Mouse (Mus musculus): ENCODE data around the gene Ccdc113. TPM values are rescaled to one million over a fixed set of nuclear protein-coding genes. Genes with fewer than 3 reads are reported as not detected.

The Ccdc113 gene
- polyA plus RNA-seq, 1 experiment, result not detected

- no peak overlapping the region for H3K27ac ChIP-seq (ENCODE audit: insufficient read depth, low read length)
- H3K27me3 ChIP-seq (ENCODE audit: control insufficient read depth, insufficient read depth, low read length), result no peaks in the 10 kb centered on the region
- H3K36me3 ChIP-seq (ENCODE audit: control insufficient read depth, insufficient read depth, low read length), result no peaks in the 10 kb centered on the region
- 78% methylated on average over 16 of the region's 16 CpGs for WGBS
- no peak for DNase-seq (ENCODE audit: low read depth in 1 of 2, low spot score in 2 of 2)
- no peaks in the 10 kb centered on the region for H3K4me1 ChIP-seq (ENCODE audit: control insufficient read depth, insufficient read depth, insufficient read length)
- TF ChIP-seq CTCF (IDR thresholded peaks at IDR 0.05; ENCODE audit: extremely low read depth, insufficient read depth, insufficient read length, insufficient replicate concordance) (no peak), POLR2A (IDR thresholded peaks at IDR 0.05; ENCODE audit: low read depth, low read length) (no peak)
- H3K4me3 ChIP-seq (ENCODE audit: extremely low read depth, insufficient read depth, insufficient read length), result no peak overlapping the region
Observed at GRCm38 (mm10) chr8:95549871-95550829, 16.3 kb downstream of the Ccdc113 start.

DNA sequence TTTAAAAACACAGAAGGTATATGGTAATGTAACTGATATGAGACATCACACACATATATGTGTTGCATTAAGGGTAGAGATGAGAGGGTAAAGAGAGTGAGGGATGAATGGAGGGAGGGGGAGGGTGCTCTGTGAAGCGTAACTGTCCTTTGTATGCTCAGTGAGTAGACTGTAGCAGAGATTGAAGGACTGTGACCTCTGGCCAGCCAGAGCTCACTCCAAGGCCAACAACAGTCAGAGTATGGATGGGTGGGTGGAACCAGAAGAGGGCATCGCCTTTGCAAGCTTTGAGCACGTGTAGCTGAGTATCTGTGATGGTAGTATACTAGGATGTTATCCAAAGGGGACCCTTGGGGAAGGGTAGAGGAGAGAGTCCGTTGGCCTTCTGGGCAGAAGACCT is 17.7 kb downstream of the Ccdc113 start:
- no peaks in the 10 kb centered on the region for H3K36me3 ChIP-seq (ENCODE audit: control insufficient read depth, insufficient read depth, low read length)
- no peak for TF ChIP-seq POLR2A (IDR thresholded peaks at IDR 0.05; ENCODE audit: low read depth, low read length)
- H3K27me3 ChIP-seq (ENCODE audit: control insufficient read depth, insufficient read depth, low read length), result no peaks in the 10 kb centered on the region
- H3K4me1 ChIP-seq (ENCODE audit: control insufficient read depth, insufficient read depth, insufficient read length), result no peaks in the 10 kb centered on the region
- WGBS, result 86% methylated on average over 4 of the region's 4 CpGs
- DNase-seq (ENCODE audit: low read depth in 1 of 2, low spot score in 2 of 2), result no peak
- H3K4me3 ChIP-seq (ENCODE audit: extremely low read depth, insufficient read depth, insufficient read length), result no peak overlapping the region
- H3K27ac ChIP-seq (ENCODE audit: insufficient read depth, low read length), result no peak overlapping the region

DNA sequence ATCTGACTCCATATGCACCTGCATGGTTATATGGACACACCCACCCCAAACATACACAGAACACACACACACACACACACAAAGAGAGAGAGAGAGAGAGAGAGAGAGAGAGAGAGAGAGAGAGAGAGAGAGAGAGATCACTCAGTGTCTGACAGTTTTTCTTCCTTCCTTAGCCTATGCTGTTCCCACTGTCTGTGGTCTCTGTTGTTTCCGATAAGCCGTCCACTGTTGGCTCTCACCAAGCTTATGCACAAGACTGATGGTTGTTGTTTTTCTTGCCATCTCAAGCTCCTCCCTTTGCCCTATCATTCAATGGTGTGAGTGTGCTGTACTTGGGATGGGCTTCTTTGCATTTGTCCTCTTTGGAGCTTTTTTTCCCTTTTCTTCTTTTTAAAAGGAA is 22.1 kb downstream of the Ccdc113 start:
- TF ChIP-seq CTCF (IDR thresholded peaks at IDR 0.05; ENCODE audit: extremely low read depth, insufficient read depth, insufficient read length, insufficient replicate concordance) (no peak), POLR2A (IDR thresholded peaks at IDR 0.05; ENCODE audit: low read depth, low read length) (no peak)
- H3K27ac ChIP-seq (ENCODE audit: insufficient read depth, low read length), result no peak overlapping the region
- DNase-seq (ENCODE audit: low read depth in 1 of 2, low spot score in 2 of 2), result no peak
- no peak overlapping the region for H3K4me3 ChIP-seq (ENCODE audit: extremely low read depth, insufficient read depth, insufficient read length)
- no peaks in the 10 kb centered on the region for H3K27me3 ChIP-seq (ENCODE audit: control insufficient read depth, insufficient read depth, low read length)
- 96% methylated on average over 2 of the region's 2 CpGs for WGBS
- no peaks in the 10 kb centered on the region for H3K36me3 ChIP-seq (ENCODE audit: control insufficient read depth, insufficient read depth, low read length)
- H3K4me1 ChIP-seq (ENCODE audit: control insufficient read depth, insufficient read depth, insufficient read length), result no peaks in the 10 kb centered on the region

DNA sequence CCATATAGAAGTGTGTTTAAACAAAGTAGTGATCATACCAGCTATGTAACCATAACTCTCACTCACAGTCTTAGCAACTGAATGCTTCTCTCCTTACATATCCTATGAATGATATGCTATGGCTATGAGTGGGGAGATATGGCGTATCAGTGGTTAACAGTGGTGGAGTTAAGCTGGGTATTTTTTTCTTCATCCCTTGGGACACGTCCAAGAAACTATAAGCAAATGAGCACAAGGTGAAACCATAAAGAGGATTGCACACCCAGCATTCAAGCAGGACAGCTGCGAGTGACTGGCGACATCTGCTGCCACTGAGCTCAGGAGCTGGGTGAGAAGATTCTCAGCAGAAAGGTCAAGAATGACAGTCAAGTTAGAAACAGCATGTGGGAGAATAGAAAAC is 32.3 kb downstream of the Ccdc113 start:
- Histone ChIP-seq H3K36me3 (ENCODE audit: control insufficient read depth, insufficient read depth, low read length) (no peaks in the 10 kb centered on the region), H3K27ac (ENCODE audit: insufficient read depth, low read length) (no peak overlapping the region), H3K27me3 (ENCODE audit: control insufficient read depth, insufficient read depth, low read length) (no peaks in the 10 kb centered on the region), H3K4me3 (ENCODE audit: extremely low read depth, insufficient read depth, insufficient read length) (no peak overlapping the region), H3K4me1 (ENCODE audit: control insufficient read depth, insufficient read depth, insufficient read length) (no peaks in the 10 kb centered on the region)
- no peak for DNase-seq (ENCODE audit: low read depth in 1 of 2, low spot score in 2 of 2)
- no peak for TF ChIP-seq CTCF (IDR thresholded peaks at IDR 0.05; ENCODE audit: extremely low read depth, insufficient read depth, insufficient read length, insufficient replicate concordance)
- no peak for TF ChIP-seq POLR2A (IDR thresholded peaks at IDR 0.05; ENCODE audit: low read depth, low read length)
- 79% methylated on average over 4 of the region's 4 CpGs for WGBS

- no peak overlapping the region for H3K4me3 ChIP-seq (ENCODE audit: extremely low read depth, insufficient read depth, insufficient read length)
- no peaks in the 10 kb centered on the region for H3K4me1 ChIP-seq (ENCODE audit: control insufficient read depth, insufficient read depth, insufficient read length)
- no peaks in the 10 kb centered on the region for H3K36me3 ChIP-seq (ENCODE audit: control insufficient read depth, insufficient read depth, low read length)
- no peak for DNase-seq (ENCODE audit: low read depth in 1 of 2, low spot score in 2 of 2)
- 83% methylated on average over 6 of the region's 6 CpGs for WGBS
- TF ChIP-seq CTCF (IDR thresholded peaks at IDR 0.05; ENCODE audit: extremely low read depth, insufficient read depth, insufficient read length, insufficient replicate concordance), result no peak
- no peak for TF ChIP-seq POLR2A (IDR thresholded peaks at IDR 0.05; ENCODE audit: low read depth, low read length)
- H3K27me3 ChIP-seq (ENCODE audit: control insufficient read depth, insufficient read depth, low read length), result no peaks in the 10 kb centered on the region
- H3K27ac ChIP-seq (ENCODE audit: insufficient read depth, low read length), result no peak overlapping the region
Observed at GRCm38 (mm10) chr8:95566809-95567208, 32.9 kb downstream of the Ccdc113 start.

GRCm38 (mm10) chr8:95573146-95573545 is 39.3 kb downstream of the Ccdc113 start:
- no peak for DNase-seq (ENCODE audit: low read depth in 1 of 2, low spot score in 2 of 2)
- Histone ChIP-seq H3K4me1 (ENCODE audit: control insufficient read depth, insufficient read depth, insufficient read length) (no peaks in the 10 kb centered on the region), H3K27ac (ENCODE audit: insufficient read depth, low read length) (no peak overlapping the region), H3K27me3 (ENCODE audit: control insufficient read depth, insufficient read depth, low read length) (no peaks in the 10 kb centered on the region), H3K4me3 (ENCODE audit: extremely low read depth, insufficient read depth, insufficient read length) (no peak overlapping the region), H3K36me3 (ENCODE audit: control insufficient read depth, insufficient read depth, low read length) (no peaks in the 10 kb centered on the region)
- TF ChIP-seq POLR2A (IDR thresholded peaks at IDR 0.05; ENCODE audit: low read depth, low read length), result no peak
- no peak for TF ChIP-seq CTCF (IDR thresholded peaks at IDR 0.05; ENCODE audit: extremely low read depth, insufficient read depth, insufficient read length, insufficient replicate concordance)
- WGBS, result 75% methylated on average over 5 of the region's 5 CpGs

DNA sequence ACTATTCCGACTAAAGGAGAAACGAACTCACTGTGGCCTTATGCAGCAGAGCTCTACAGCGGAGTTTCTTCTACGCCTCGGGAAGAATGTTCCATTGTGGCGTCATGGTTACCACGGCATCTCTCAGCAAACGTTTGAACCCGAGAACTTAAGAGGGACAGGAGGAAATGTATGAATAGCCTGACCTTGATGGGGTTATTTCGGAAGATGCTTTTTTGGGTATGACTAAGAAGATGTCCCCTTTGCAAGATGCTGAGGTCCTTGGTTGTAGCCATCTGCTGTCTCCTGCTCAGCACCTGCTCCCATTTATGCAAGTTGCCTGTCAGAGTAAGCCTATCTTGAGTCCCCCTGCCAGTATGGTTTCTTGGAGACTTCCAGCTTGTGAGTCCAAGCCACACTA is 42.4 kb downstream of the Ccdc113 start, which contains the start of gene Prss54:
Prss54 (minus strand) TSS at position 101 of the 400 bp plus-strand sequence.
- Histone ChIP-seq H3K4me1 (ENCODE audit: control insufficient read depth, insufficient read depth, insufficient read length) (no peaks in the 10 kb centered on the region), H3K27ac (ENCODE audit: insufficient read depth, low read length) (no peak within 1 kb of the TSS), H3K4me3 (ENCODE audit: extremely low read depth, insufficient read depth, insufficient read length) (no peak within 1 kb of the TSS), H3K36me3 (ENCODE audit: control insufficient read depth, insufficient read depth, low read length) (no peaks in the 10 kb centered on the region), H3K27me3 (ENCODE audit: control insufficient read depth, insufficient read depth, low read length) (no peaks in the 10 kb centered on the region)
- DNase-seq (ENCODE audit: low read depth in 1 of 2, low spot score in 2 of 2), result no peak
- whole genome bisulfite sequencing, result 89% methylated on average over 10 of the region's 10 CpGs
- TF ChIP-seq POLR2A (IDR thresholded peaks at IDR 0.05; ENCODE audit: low read depth, low read length) (no peak), CTCF (IDR thresholded peaks at IDR 0.05; ENCODE audit: extremely low read depth, insufficient read depth, insufficient read length, insufficient replicate concordance) (no peak)
